Mouse (Mus musculus) right cerebral cortex, postnatal 36 days (tissue): Measurements from ENCODE around the gene Acot1.
"Not testable (repeated sequence)": the region's sequence is repeated elsewhere in the genome, so short reads cannot be mapped to it uniquely, and the experiment has no call there.

Experiments
- DNase-seq, 2 experiments: peaks; one replicate each; pipeline ENCODE4 v3.0.0; 2022; ENCODE audit warnings: low spot score in 2 of 2, mixed read lengths in 1 of 2

Gene Acot1

GRCm38 (mm10) chr12:84009171-84009965, at the start of gene Acot1:
Gene Acot1 (plus strand): TSS chr12:84009490.
- peak; percentile 30 to 53 for DNase-seq

- DNase-seq = no peak
Measured at GRCm38 (mm10) chr12:83965235-83965634, 44.1 kb upstream of the Acot1 start.

GRCm38 (mm10) chr12:83972117-83972516, 37.2 kb upstream of the Acot1 start:
- no peak for DNase-seq

- no peak for DNase-seq
Measured at GRCm38 (mm10) chr12:83978862-83979261, 30.4 kb upstream of the Acot1 start.

- DNase-seq = no peak
Measured at GRCm38 (mm10) chr12:83981615-83982014, 27.7 kb upstream of the Acot1 start.

GRCm38 (mm10) chr12:83984752-83985151, 24.5 kb upstream of the Acot1 start, which contains the start of gene Heatr4:
Gene Heatr4 (minus strand): TSS chr12:83984852.
- no peak for DNase-seq

GRCm38 (mm10) chr12:83987242-83987582, 22.1 kb upstream of the Acot1 start:
- no peak for DNase-seq

- peak; percentile 67 to 78 for DNase-seq
Measured at GRCm38 (mm10) chr12:83987583-83988441, 21.5 kb upstream of the Acot1 start, which contains the start of gene Acot2. Gene Acot2 (plus strand): TSS chr12:83987861.

- DNase-seq = no peak
Measured at GRCm38 (mm10) chr12:83988483-83988882, 20.8 kb upstream of the Acot1 start.

GRCm38 (mm10) chr12:83989378-83989777, 19.9 kb upstream of the Acot1 start:
- no peak for DNase-seq

- no peak for DNase-seq
Measured at GRCm38 (mm10) chr12:83997221-83997620, 12.1 kb upstream of the Acot1 start.

GRCm38 (mm10) chr12:83998341-83999107, 10.8 kb upstream of the Acot1 start:
- DNase-seq = no peak

- DNase-seq = not testable (repeated sequence)
Measured at GRCm38 (mm10) chr12:83999237-83999636, 10.1 kb upstream of the Acot1 start.

- no peak for DNase-seq
Measured at GRCm38 (mm10) chr12:84000418-84000817, 8.9 kb upstream of the Acot1 start.

GRCm38 (mm10) chr12:84003866-84004265, 5.4 kb upstream of the Acot1 start:
- DNase-seq = no peak

- DNase-seq = no peak
Measured at GRCm38 (mm10) chr12:84008251-84008650, 1.0 kb upstream of the Acot1 start.

- DNase-seq = no peak
Measured at GRCm38 (mm10) chr12:84008729-84009128, 561 bp upstream of the Acot1 start.

- no peak for DNase-seq
Measured at GRCm38 (mm10) chr12:84010201-84010600, 911 bp downstream of the Acot1 start.

- peak; percentile 56 to 59 for DNase-seq
Measured at GRCm38 (mm10) chr12:84011251-84012040, 2.2 kb downstream of the Acot1 start.

- no peak for DNase-seq
Measured at GRCm38 (mm10) chr12:84013130-84013529, 3.8 kb downstream of the Acot1 start.

- peak; percentile 13 to 45 for DNase-seq
Measured at GRCm38 (mm10) chr12:84013701-84014100, 4.4 kb downstream of the Acot1 start.
